Mouse (Mus musculus): ENCODE results near the gene Olfr279.

DNA sequence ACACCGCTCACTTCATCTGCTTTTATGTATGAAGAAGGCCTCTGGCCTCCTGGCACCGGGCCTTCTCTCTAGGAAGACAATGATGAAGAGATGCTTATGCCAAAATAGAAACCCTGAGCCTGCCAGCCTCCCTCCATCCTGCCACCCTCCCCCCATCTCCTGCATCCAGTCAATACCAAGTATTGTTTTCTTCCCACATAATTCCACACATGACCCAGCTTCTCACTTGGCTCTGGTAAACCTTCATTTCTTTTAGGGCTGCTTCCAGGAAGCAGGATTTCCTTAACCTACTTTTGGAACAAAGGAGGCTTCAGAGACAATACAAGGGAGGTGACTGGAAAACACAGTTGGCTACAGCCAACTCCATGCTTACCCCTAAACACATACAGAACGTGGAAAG is 9.5 kb upstream of the Olfr279 start, which contains the start of gene Lalba:
- TF ChIP-seq CTCF (IDR thresholded peaks at IDR 0.05; ENCODE audit: insufficient read depth, low read length): no peak
- TF ChIP-seq POLR2A (IDR thresholded peaks at IDR 0.05; ENCODE audit: borderline replicate concordance, extremely low read depth, low read depth, low read length): no peak
